8 mouse cellular contexts compared by ENCODE assay signal in the genomic region with DNA sequence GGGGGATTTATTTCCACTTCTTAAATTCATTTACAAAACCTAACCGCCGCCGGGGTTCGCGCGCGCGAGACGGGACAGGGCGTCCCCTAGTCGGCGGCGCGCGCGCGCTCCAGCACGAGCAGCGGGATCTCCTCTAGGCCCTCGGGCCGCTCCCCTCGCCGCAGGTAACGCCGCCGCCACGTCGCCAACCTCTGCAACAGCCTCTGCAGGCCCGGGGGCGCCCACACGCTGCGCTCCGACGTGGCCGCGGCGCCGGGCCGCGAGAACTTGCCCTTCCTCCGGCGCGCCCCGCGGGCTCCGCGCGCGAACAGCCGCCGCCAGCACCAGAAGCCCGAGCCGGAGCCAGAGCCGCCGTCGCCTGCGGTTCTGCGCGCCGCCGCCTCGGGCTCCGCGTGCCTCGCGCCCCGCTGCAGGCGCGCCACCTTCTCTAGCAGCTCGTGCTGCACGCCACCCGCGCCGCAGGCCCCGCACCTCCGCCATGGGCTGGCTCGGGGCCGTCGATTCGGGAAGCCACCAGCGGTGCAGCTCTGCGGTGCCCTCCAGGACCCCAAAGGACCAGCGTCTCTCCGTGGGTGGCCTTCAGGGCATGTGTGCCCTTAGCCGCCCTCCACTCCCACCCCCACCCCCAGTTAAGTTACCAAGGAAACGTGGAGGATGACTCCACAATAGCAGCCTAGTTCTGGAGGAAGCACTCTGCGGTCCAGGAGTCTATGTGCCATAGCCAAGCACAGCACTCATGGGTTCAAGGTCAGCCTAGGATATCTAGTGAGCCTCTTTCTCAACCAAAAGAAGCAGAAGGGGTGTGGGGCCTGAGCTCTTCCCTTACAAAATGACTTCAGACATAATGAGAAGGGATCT. TPM values are rescaled to one million over a fixed set of nuclear protein-coding genes. Genes with fewer than 3 reads are reported as not detected.
DNase-seq lines count a peak whose midpoint lies in the region; ATAC-seq and TF ChIP-seq lines count a peak whose summit lies in the region.

No protein-coding gene starts in this region.

- ATAC-seq in heart, embryonic 16.5 days (replicated peaks; ENCODE audit: extremely low read depth, insufficient read depth, low FRiP score): peak; percentile 85
- ATAC-seq in liver, embryonic 11.5 days (replicated peaks; ENCODE audit: low FRiP score): peak; percentile 69

- H3K4me3 ChIP-seq in forebrain, embryonic 10.5 days: peak overlapping the region; percentile 69
- peak overlapping the region; percentile 53 for H3K4me3 ChIP-seq in heart, embryonic 16.5 days (ENCODE audit: low read length)
- H3K4me3 ChIP-seq in liver, embryonic 11.5 days (ENCODE audit: low read depth, low read length): peak overlapping the region; percentile 64
- no peak overlapping the region for H3K4me3 ChIP-seq in myocyte

- peak overlapping the region; percentile 84 for H3K4me2 ChIP-seq in heart, embryonic 16.5 days (ENCODE audit: low read depth, low read length)
- H3K4me2 ChIP-seq in liver, embryonic 11.5 days: peak overlapping the region; percentile 87
- peak overlapping the region; percentile 2 for H3K4me2 ChIP-seq in myocyte (ENCODE audit: low read depth)

- DNase-seq in heart, adult 11 months: peak; percentile 93
- no peak for DNase-seq in heart, adult 8-10 months (ENCODE audit: low spot score)
- DNase-seq in forebrain, embryonic 10.5 days (ENCODE audit: extremely low spot score, low spot score): peak; percentile 56
- DNase-seq in kidney, postnatal 14 days: peak; percentile 68
- DNase-seq in liver, embryonic 11.5 days (ENCODE audit: low spot score): peak; percentile 61
- DNase-seq in testis, postnatal 10 days (ENCODE audit: low spot score): peak; percentile 89

- no peaks in the 10 kb centered on the region for H3K9me3 ChIP-seq in forebrain, embryonic 10.5 days
- no peaks in the 10 kb centered on the region for H3K9me3 ChIP-seq in heart, embryonic 16.5 days (replicated peaks; ENCODE audit: control insufficient read depth, low read length)
- H3K9me3 ChIP-seq in liver, embryonic 11.5 days (ENCODE audit: control insufficient read depth, low read length): no peaks in the 10 kb centered on the region

- peak overlapping the region; percentile 82 for H3K9ac ChIP-seq in heart, embryonic 16.5 days (ENCODE audit: low read length)
- peak overlapping the region; percentile 64 for H3K9ac ChIP-seq in liver, embryonic 11.5 days (ENCODE audit: low read depth, low read length)

- peaks cover 13% of the 10 kb centered on the region for H3K4me1 ChIP-seq in forebrain, embryonic 10.5 days
- H3K4me1 ChIP-seq in heart, embryonic 16.5 days (ENCODE audit: control insufficient read depth, insufficient read depth, low read length): 0 out of 2 replicates have a peak, but pooled peaks cover 4% of the 10 kb centered on the region
- H3K4me1 ChIP-seq in liver, embryonic 11.5 days (replicated peaks; ENCODE audit: control insufficient read depth, insufficient read depth, low read length): no peaks in the 10 kb centered on the region

- under 1% methylated on average over 87 of the region's 87 CpGs for WGBS in forebrain, embryonic 10.5 days
- under 1% methylated on average over 87 of the region's 87 CpGs for whole genome bisulfite sequencing in heart, embryonic 16.5 days
- WGBS in liver, embryonic 11.5 days: under 1% methylated on average over 87 of the region's 87 CpGs

- no peaks in the 10 kb centered on the region for H3K79me2 ChIP-seq in myocyte (ENCODE audit: control insufficient read depth, insufficient read depth)

- H3ac ChIP-seq in myocyte (ENCODE audit: control insufficient read depth, insufficient read length): no peak overlapping the region

- H3K36me3 ChIP-seq in forebrain, embryonic 10.5 days (replicated peaks): no peaks in the 10 kb centered on the region
- H3K36me3 ChIP-seq in heart, embryonic 16.5 days (ENCODE audit: control insufficient read depth, insufficient read depth): no peaks in the 10 kb centered on the region
- H3K36me3 ChIP-seq in liver, embryonic 11.5 days (ENCODE audit: control insufficient read depth, insufficient read depth, low read length): no peaks in the 10 kb centered on the region
- no peaks in the 10 kb centered on the region for H3K36me3 ChIP-seq in myocyte (ENCODE audit: control insufficient read depth, insufficient read depth)

- peak overlapping the region; percentile 92 for H3K27ac ChIP-seq in forebrain, embryonic 10.5 days
- H3K27ac ChIP-seq in heart, embryonic 16.5 days (ENCODE audit: low read length): peak overlapping the region; percentile 6; the same call in 1 of the 2 replicates
- no peak overlapping the region for H3K27ac ChIP-seq in liver, embryonic 11.5 days (ENCODE audit: low read depth, low read length)

- H3K27me3 ChIP-seq in forebrain, embryonic 10.5 days (ENCODE audit: poor library complexity, severe bottlenecking): peaks cover 31% of the 10 kb centered on the region
- H3K27me3 ChIP-seq in heart, embryonic 16.5 days (ENCODE audit: control insufficient read depth, insufficient read depth, low read length): no peaks in the 10 kb centered on the region
- peaks cover 20% of the 10 kb centered on the region for H3K27me3 ChIP-seq in liver, embryonic 11.5 days (replicated peaks; ENCODE audit: control insufficient read depth, insufficient read depth, low read length)
- H3K27me3 ChIP-seq in myocyte (ENCODE audit: control insufficient read depth, insufficient read depth, insufficient read length): no peaks in the 10 kb centered on the region

- no peak for TF ChIP-seq POLR2A in myocyte (IDR thresholded peaks at IDR 0.05; ENCODE audit: insufficient read length, low read depth)

TF ChIP-seq in myocyte, 11 proteins besides CTCF, POLR2A, EP300 and RAD21:
- TF ChIP-seq USF1 (IDR thresholded peaks at IDR 0.05; ENCODE audit: low read depth) (no peak), TCF12 (IDR thresholded peaks at IDR 0.05; ENCODE audit: insufficient read depth, poor library complexity, severe bottlenecking) (no peak), REST (IDR thresholded peaks at IDR 0.05; ENCODE audit: insufficient read depth, insufficient read length) (no peak), E2F4 (IDR thresholded peaks at IDR 0.05; ENCODE audit: insufficient read depth) (no peak), MYOG (IDR thresholded peaks at IDR 0.05; ENCODE audit: control insufficient read depth in 1 of 3, insufficient read depth in 1 of 3, insufficient read length in 2 of 3, low read depth in 2 of 3) (no peak), SRF (IDR thresholded peaks at IDR 0.05; ENCODE audit: control insufficient read depth, insufficient read length, low read depth) (no peak), CEBPB (IDR thresholded peaks at IDR 0.05; ENCODE audit: insufficient read depth, poor library complexity, severe bottlenecking) (no peak), MYOD1 (IDR thresholded peaks at IDR 0.05; ENCODE audit: control insufficient read depth in 1 of 3, insufficient read length in 2 of 3, low read depth in 2 of 3) (no peak), TCF3 (IDR thresholded peaks at IDR 0.05; ENCODE audit: insufficient read length, low read depth) (no peak), MAX (IDR thresholded peaks at IDR 0.05; ENCODE audit: low read depth) (no peak), POLR2AphosphoS2 (IDR thresholded peaks at IDR 0.05; ENCODE audit: insufficient read length, low read depth) (no peak)

RNA-seq across cellular contexts. Expression of a gene that starts 42.6 kb away (rescaled TPM):
- 100 to 1,000 TPM in 2 of 4 experiments, 10 to 100 TPM in 2; 90.6 to 125 (median 103) TPM for total RNA-seq in heart, adult 8-10 months (2022)
- polyA plus RNA-seq in forebrain, embryonic 10.5 days (2016; fragmentation: Nextera tagmentation; extraction: Ambion mirVana): 77.3 and 84.2 TPM in 2 replicates
- 268 and 273 TPM in 2 replicates for polyA plus RNA-seq in heart, embryonic 16.5 days (2015; fragmentation: Nextera tagmentation; extraction: Ambion mirVana)
- polyA plus RNA-seq in liver, embryonic 11.5 days (2014; fragmentation: Nextera tagmentation; extraction: Ambion mirVana): 108 and 129 TPM in 2 replicates
- polyA plus RNA-seq in myocyte (2012; fragmentation: generic; extraction: Trizol): 67.2 TPM

Comparison
In these comparisons a context has a peak if more than half of its experiments do, and no peak if none do; other contexts are left out.
1. H3K4me2 ChIP-seq: peak in every context shown above with its lines; median percentile 87 in liver, embryonic 11.5 days; 84 in heart, embryonic 16.5 days; 2 in myocyte.